Mouse (Mus musculus) right cerebral cortex, postnatal 25 days (tissue): ENCODE measurements around the gene Aurkc.
"Not testable (repeated sequence)": the region's sequence is repeated elsewhere in the genome, so short reads cannot be mapped to it uniquely, and the experiment has no call there.

Experiments used
- DNase-seq: peaks from one replicate; pipeline ENCODE4 v3.0.0; 2022

The Aurkc gene

GRCm38 (mm10) chr7:6995251-6995650 is at the start of gene Aurkc:
TSS of gene Aurkc (plus strand) at chr7:6995300.
- DNase-seq, result not testable (repeated sequence)

GRCm38 (mm10) chr7:6948061-6948460 is 47.0 kb upstream of the Aurkc start:
- DNase-seq, result not testable (repeated sequence)

- no peak for DNase-seq
These were observed 38.5 kb upstream of the Aurkc start for GRCm38 (mm10) chr7:6956576-6956975.

GRCm38 (mm10) chr7:6958574-6958973 is 36.5 kb upstream of the Aurkc start:
- no peak for DNase-seq

- no peak for DNase-seq
These were observed 21.5 kb upstream of the Aurkc start for GRCm38 (mm10) chr7:6973566-6973965.

GRCm38 (mm10) chr7:6976890-6977289 is 18.2 kb upstream of the Aurkc start:
- no peak for DNase-seq

- not testable (repeated sequence) for DNase-seq
These were observed 3.8 kb downstream of the Aurkc start for GRCm38 (mm10) chr7:6998914-6999313.

- not testable (repeated sequence) for DNase-seq
These were observed 10.3 kb downstream of the Aurkc start for GRCm38 (mm10) chr7:7005441-7005840.

GRCm38 (mm10) chr7:7027445-7027844 is 32.3 kb downstream of the Aurkc start:
- no peak for DNase-seq

- not testable (repeated sequence) for DNase-seq
These were observed 54.7 kb downstream of the Aurkc start for GRCm38 (mm10) chr7:7049659-7050320.
